Mouse (Mus musculus): ENCODE data around the gene BC030867.

GRCm38 (mm10) chr11:102219247-102219993, 29.3 kb upstream of the BC030867 start:
- no peak for TF ChIP-seq CTCF (IDR thresholded peaks at IDR 0.05; ENCODE audit: control insufficient read depth, insufficient read depth, insufficient replicate concordance, low read depth, low read length)
- no peak for TF ChIP-seq POLR2A (IDR thresholded peaks at IDR 0.05; ENCODE audit: control insufficient read depth, low read depth, low read length)

Measured in testis, adult 2 months (tissue).